Mouse (Mus musculus) neural tube, embryonic 13.5 days (tissue): Measurements from ENCODE around the gene Cluap1. TPM values are rescaled to one million over a fixed set of nuclear protein-coding genes. Genes with fewer than 3 reads are reported as not detected.

Experiments
- microRNA-seq: library from miRNA; unstranded; fragments of <30 nt; microRNA quantifications from one replicate; pipeline ENCODE4, GENCODE M21; 2016
- polyA plus RNA-seq: library from polyadenylated mRNA; unstranded; fragments of >200 nt; fragmentation: Nextera tagmentation; extraction: Ambion mirVana; gene quantifications from 2 replicates; pipeline ENCODE4 v1.2.1, GENCODE M21; 2015

Cluap1 gene
- polyA plus RNA-seq, 1 experiment from 2014 or later = 35.4 TPM

Small RNA genes lying within 50 kb of the gene (microRNA-seq; reads per million reads assigned to microRNA genes)
- gene Gm23493 = not detected

Other genes starting within 250 kb of the Cluap1 start
- gene Mefv, start 190.7 kb upstream of the Cluap1 start, polyA plus RNA-seq = not detected in 2 replicates
- gene Zfp263, start 164.7 kb upstream of the Cluap1 start, polyA plus RNA-seq = 46.7 and 49.9 TPM in 2 replicates
- gene Olfr15, start 77.9 kb upstream of the Cluap1 start, polyA plus RNA-seq = not detected in 2 replicates
- 1.7 and 2.2 TPM in 2 replicates for gene Zfp174, start 61.5 kb upstream of the Cluap1 start, polyA plus RNA-seq
- 81.9 and 85.0 TPM in 2 replicates for gene Naa60, start 36.4 kb upstream of the Cluap1 start, polyA plus RNA-seq
- gene Zfp597, start 24.2 kb upstream of the Cluap1 start, polyA plus RNA-seq = 11.2 and 12.5 TPM in 2 replicates
- gene Gm20695, start 24.2 kb upstream of the Cluap1 start, polyA plus RNA-seq = 1.9 and 3.1 TPM in 2 replicates
- 10.5 and 11.5 TPM in 2 replicates for gene 1700037C18Rik, start 112 bp upstream of the Cluap1 start, polyA plus RNA-seq
- 0.95 and 0.98 TPM in 2 replicates for gene Nlrc3, start 67.8 kb downstream of the Cluap1 start, polyA plus RNA-seq
- 18.9 and 22.3 TPM in 2 replicates for gene Slx4, start 95.0 kb downstream of the Cluap1 start, polyA plus RNA-seq
- 5.2 and 6.6 TPM in 2 replicates for gene Dnase1, start 128.1 kb downstream of the Cluap1 start, polyA plus RNA-seq
- gene Trap1, start 169.0 kb downstream of the Cluap1 start, polyA plus RNA-seq = 49.3 and 49.7 TPM in 2 replicates